Mouse (Mus musculus): ENCODE results near the gene Acvrl1. TPM values are rescaled to one million over a fixed set of nuclear protein-coding genes. Genes with fewer than 3 reads are reported as not detected.

Acvrl1 gene
- polyA plus RNA-seq, 1 experiment from 2014 or later, result 5.5 TPM

DNA sequence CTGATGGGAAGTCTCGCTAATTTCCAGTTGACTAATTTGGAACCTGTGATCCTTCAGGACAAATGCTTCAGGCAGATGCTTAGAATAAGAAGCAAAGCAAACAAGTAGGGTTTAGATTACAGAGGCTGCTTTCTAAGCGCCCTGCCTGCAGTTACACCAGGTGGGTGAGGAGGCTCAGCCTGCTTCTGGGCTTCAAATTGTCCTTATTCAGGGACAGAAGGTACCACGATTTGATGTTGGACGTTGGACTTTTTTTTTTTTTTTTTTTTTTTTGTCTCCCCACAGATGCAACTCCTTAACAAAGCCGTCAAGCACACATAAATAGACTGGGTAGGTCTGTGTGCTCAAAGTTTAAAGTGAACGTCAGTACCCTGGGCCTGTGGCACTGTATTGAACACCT is 20.3 kb downstream of the Acvrl1 start:
- Histone ChIP-seq H3K27me3 (ENCODE audit: control insufficient read depth, insufficient read depth, low read length) (no peaks in the 10 kb centered on the region), H3K9ac (ENCODE audit: low read depth, low read length) (no peak overlapping the region), H3K4me3 (ENCODE audit: low read depth, low read length) (no peak overlapping the region), H3K9me3 (ENCODE audit: control insufficient read depth, low read length) (no peaks in the 10 kb centered on the region), H3K36me3 (ENCODE audit: control insufficient read depth, insufficient read depth, low read length) (no peaks in the 10 kb centered on the region), H3K4me2 (replicated peaks; ENCODE audit: low read depth, low read length) (no peak overlapping the region), H3K27ac (ENCODE audit: low read depth, low read length) (no peak overlapping the region), H3K4me1 (replicated peaks; ENCODE audit: control insufficient read depth, insufficient read depth, low read length) (0 out of 2 replicates have a peak, but pooled peaks cover 3% of the 10 kb centered on the region)
- ATAC-seq (ENCODE audit: low FRiP score) (no peak), DNase-seq (ENCODE audit: low spot score) (no peak)
- WGBS, result 75% methylated on average over 6 of the region's 6 CpGs

DNA sequence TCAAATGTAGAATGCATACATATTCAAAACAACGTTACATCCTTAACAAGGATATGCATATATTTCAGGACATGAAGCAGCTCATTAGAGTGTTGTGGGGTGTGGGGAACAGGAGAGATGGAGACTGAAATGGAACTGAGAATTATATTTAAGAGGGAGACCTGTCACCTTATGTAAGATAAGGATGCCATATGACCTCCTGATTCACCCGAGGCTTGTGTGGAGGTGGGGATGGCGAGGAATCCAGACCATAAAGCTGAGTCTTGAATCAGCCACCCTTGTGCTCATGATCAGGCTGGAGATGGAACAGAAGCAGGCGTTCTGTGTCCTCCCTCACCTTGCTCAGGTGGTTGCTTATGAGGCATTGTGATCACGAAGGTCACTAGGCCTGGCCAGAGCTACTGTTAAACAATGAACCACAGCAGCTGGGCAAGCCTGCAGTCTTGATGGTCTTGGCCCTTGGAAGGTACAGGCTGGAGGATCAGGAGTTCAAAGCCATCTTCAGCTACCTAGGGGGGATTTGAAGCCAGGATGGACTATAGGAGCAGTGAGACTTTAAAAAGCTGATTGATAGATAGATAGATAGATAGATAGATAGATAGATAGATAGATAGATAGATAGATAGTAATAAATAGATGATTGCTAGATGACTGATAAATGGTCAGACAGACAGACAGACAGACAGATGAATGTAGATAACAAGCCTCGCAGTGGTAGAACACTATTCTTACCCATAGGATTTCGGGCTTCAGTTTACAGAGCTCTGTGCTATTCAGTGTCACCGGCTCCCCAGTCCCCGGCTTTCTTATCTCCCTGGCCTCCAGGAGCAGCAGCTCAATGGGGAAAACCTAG is 23.3 kb downstream of the Acvrl1 start:
- Histone ChIP-seq H3K36me3 (ENCODE audit: control insufficient read depth, insufficient read depth, low read length) (no peaks in the 10 kb centered on the region), H3K9ac (ENCODE audit: low read depth, low read length) (no peak overlapping the region), H3K4me3 (ENCODE audit: low read depth, low read length) (no peak overlapping the region), H3K4me2 (replicated peaks; ENCODE audit: low read depth, low read length) (no peak overlapping the region), H3K4me1 (replicated peaks; ENCODE audit: control insufficient read depth, insufficient read depth, low read length) (no peaks in the 10 kb centered on the region), H3K27ac (ENCODE audit: low read depth, low read length) (no peak overlapping the region), H3K9me3 (ENCODE audit: control insufficient read depth, low read length) (no peaks in the 10 kb centered on the region), H3K27me3 (ENCODE audit: control insufficient read depth, insufficient read depth, low read length) (no peaks in the 10 kb centered on the region)
- DNase-seq (ENCODE audit: low spot score) (no peak), ATAC-seq (ENCODE audit: low FRiP score) (no peak)
- 78% methylated on average over 9 of the region's 9 CpGs for WGBS

DNA sequence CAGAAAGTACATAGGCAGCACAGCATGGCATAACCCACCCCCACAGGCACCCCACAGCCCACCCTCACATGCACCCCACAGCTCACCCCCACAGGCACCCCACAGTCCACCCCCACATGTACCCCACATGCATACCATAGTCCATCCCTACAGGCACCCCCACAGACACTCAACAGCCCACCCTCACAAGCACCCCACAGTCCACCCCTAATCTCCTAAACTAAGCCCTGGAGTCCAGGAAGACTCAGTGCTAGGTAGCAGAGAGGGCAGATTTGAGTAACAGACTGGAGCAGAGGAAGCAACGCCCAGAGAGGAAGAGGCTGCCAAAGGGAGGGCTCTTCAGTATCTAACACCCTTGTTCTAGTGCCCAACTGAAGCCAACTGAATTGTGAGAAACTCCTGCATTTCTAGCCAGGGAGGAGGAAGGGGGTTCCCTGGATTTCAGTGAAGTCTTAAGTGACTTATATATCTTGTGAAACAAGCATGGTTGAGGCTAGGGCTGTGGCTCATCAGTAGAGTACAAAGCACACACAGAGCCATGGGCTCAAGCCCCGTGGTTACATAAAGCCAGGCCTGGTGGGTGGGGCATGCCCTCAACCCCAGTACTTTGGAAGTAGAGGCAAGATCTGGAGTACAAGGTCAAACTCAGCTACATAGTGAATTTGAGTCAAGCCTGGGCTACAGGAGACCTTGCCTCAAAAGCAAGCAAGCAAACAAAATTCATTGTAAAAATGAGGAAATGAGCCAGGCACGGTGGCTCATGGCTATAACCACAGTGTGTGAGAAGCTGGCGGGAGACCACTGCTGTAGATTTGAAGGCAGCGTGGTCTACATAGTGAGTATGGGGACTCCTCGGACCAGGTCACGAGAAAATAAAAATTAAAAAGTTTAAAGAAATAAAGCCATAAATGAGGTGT is 26.6 kb downstream of the Acvrl1 start:
- Histone ChIP-seq H3K27me3 (ENCODE audit: control insufficient read depth, insufficient read depth, low read length) (no peaks in the 10 kb centered on the region), H3K27ac (ENCODE audit: low read depth, low read length) (no peak overlapping the region), H3K9me3 (ENCODE audit: control insufficient read depth, low read length) (no peaks in the 10 kb centered on the region), H3K36me3 (ENCODE audit: control insufficient read depth, insufficient read depth, low read length) (no peaks in the 10 kb centered on the region), H3K9ac (ENCODE audit: low read depth, low read length) (no peak overlapping the region), H3K4me1 (replicated peaks; ENCODE audit: control insufficient read depth, insufficient read depth, low read length) (no peaks in the 10 kb centered on the region), H3K4me3 (ENCODE audit: low read depth, low read length) (no peak overlapping the region), H3K4me2 (replicated peaks; ENCODE audit: low read depth, low read length) (no peak overlapping the region)
- 81% methylated on average over 7 of the region's 7 CpGs for WGBS
- ATAC-seq (ENCODE audit: low FRiP score) (no peak), DNase-seq (ENCODE audit: low spot score) (no peak)

DNA sequence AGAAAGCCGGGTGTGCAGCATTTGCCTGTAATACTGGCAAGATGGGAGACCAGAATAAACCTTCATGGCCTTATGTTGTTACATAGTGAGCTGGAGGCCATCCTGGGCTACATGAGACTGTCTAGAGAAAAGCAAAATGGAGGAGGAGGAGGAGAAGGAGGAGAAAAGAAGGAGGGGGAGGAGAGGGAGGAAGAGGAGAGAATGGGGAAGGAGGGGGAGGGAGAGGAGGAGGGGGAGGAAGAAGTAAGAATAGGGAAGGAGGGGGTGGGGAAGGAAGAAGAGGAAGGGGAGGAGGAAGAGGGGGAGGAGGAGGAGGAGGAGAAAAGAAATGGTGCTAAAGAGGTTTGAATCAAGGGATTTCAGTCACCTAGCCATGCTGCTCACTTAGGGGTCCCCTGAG is 31.8 kb downstream of the Acvrl1 start:
- H3K4me2 ChIP-seq (replicated peaks; ENCODE audit: low read depth, low read length), result no peak overlapping the region
- 38% methylated on average over 1 of the region's 1 CpGs for WGBS
- no peaks in the 10 kb centered on the region for H3K36me3 ChIP-seq (ENCODE audit: control insufficient read depth, insufficient read depth, low read length)
- H3K4me3 ChIP-seq (ENCODE audit: low read depth, low read length), result no peak overlapping the region
- DNase-seq (ENCODE audit: low spot score), result no peak
- no peaks in the 10 kb centered on the region for H3K9me3 ChIP-seq (ENCODE audit: control insufficient read depth, low read length)
- H3K27me3 ChIP-seq (ENCODE audit: control insufficient read depth, insufficient read depth, low read length), result no peaks in the 10 kb centered on the region
- H3K4me1 ChIP-seq (replicated peaks; ENCODE audit: control insufficient read depth, insufficient read depth, low read length), result peaks cover 3% of the 10 kb centered on the region; the same call in 1 of the 2 replicates
- no peak overlapping the region for H3K9ac ChIP-seq (ENCODE audit: low read depth, low read length)
- no peak overlapping the region for H3K27ac ChIP-seq (ENCODE audit: low read depth, low read length)
- no peak for ATAC-seq (ENCODE audit: low FRiP score)

DNA sequence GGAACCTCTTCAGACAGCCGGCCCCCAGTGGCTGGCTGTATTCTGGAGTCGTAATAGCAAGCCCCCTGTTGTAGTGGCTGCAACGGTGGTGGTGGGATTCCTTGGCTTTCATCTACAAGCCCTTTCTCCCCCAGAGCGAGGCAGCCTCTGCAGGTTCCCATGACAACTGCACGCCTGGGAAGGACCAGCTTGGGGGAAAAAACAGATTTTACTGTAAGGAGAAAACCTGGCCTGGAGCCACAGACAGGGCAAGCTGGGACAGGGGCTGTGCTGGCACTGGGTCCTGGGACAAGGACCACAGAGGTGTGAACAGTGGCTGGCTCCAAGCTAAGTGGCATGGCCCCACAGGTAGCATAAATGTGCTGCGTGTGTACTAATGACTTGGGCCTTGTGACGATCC is 32.3 kb downstream of the Acvrl1 start:
- Histone ChIP-seq H3K4me2 (replicated peaks; ENCODE audit: low read depth, low read length) (no peak overlapping the region), H3K36me3 (ENCODE audit: control insufficient read depth, insufficient read depth, low read length) (no peaks in the 10 kb centered on the region), H3K9ac (ENCODE audit: low read depth, low read length) (no peak overlapping the region), H3K9me3 (ENCODE audit: control insufficient read depth, low read length) (no peaks in the 10 kb centered on the region), H3K27me3 (ENCODE audit: control insufficient read depth, insufficient read depth, low read length) (no peaks in the 10 kb centered on the region), H3K27ac (ENCODE audit: low read depth, low read length) (no peak overlapping the region), H3K4me1 (replicated peaks; ENCODE audit: control insufficient read depth, insufficient read depth, low read length) (peaks cover 3% of the 10 kb centered on the region; the same call in 1 of the 2 replicates), H3K4me3 (ENCODE audit: low read depth, low read length) (no peak overlapping the region)
- ATAC-seq (ENCODE audit: low FRiP score) (peak; percentile 51), DNase-seq (ENCODE audit: low spot score) (peak; percentile 58)
- WGBS, result 22% methylated on average over 7 of the region's 7 CpGs

DNA sequence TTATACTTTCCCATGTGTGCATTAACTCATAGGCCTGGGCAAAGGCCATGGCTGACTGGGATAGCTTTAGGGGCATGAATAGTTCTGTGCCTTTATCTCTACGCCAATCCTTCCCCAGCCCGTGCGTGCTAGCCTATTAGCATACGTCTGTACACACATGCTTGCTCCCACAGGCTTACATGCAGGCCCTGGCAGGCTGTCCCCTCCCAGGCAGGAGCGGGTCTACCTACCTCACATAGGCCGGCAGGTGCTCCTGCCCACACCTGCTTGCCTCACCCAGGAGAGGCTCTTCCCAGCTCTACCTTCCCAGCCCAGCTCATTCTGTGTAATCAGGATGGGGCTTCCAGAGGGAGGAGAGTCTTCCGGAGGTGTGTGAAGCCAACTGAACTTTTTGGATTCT is 33.2 kb downstream of the Acvrl1 start:
- ATAC-seq (ENCODE audit: low FRiP score), result no peak
- no peaks in the 10 kb centered on the region for H3K36me3 ChIP-seq (ENCODE audit: control insufficient read depth, insufficient read depth, low read length)
- H3K9me3 ChIP-seq (ENCODE audit: control insufficient read depth, low read length), result no peaks in the 10 kb centered on the region
- H3K27me3 ChIP-seq (ENCODE audit: control insufficient read depth, insufficient read depth, low read length), result no peaks in the 10 kb centered on the region
- DNase-seq (ENCODE audit: low spot score), result no peak
- no peak overlapping the region for H3K9ac ChIP-seq (ENCODE audit: low read depth, low read length)
- 87% methylated on average over 7 of the region's 7 CpGs for WGBS
- H3K4me2 ChIP-seq (replicated peaks; ENCODE audit: low read depth, low read length), result no peak overlapping the region
- no peak overlapping the region for H3K27ac ChIP-seq (ENCODE audit: low read depth, low read length)
- H3K4me1 ChIP-seq (replicated peaks; ENCODE audit: control insufficient read depth, insufficient read depth, low read length), result peaks cover 3% of the 10 kb centered on the region; the same call in 1 of the 2 replicates
- H3K4me3 ChIP-seq (ENCODE audit: low read depth, low read length), result no peak overlapping the region

DNA sequence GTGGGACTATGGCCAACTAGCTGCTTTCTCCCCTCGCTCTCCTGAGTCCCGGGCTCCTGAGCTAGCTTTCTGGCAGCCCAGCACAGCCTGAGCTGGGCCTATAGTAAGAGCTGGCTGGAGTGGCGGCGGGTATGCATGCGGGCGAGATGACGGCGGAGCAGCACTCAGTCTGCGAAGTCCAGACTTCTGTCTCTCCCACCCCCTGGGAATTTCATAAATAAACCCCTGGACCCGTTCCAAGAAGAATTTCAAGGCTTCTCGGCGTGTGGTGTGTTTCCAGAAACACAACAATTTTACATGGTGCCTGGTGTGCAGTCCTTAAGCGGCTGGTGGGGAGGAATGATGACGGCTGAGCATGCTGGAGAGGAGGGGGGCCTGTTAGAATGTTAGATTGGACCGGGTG is 34.7 kb downstream of the Acvrl1 start:
- Histone ChIP-seq H3K9me3 (ENCODE audit: control insufficient read depth, low read length) (no peaks in the 10 kb centered on the region), H3K4me3 (ENCODE audit: low read depth, low read length) (no peak overlapping the region), H3K36me3 (ENCODE audit: control insufficient read depth, insufficient read depth, low read length) (no peaks in the 10 kb centered on the region), H3K9ac (ENCODE audit: low read depth, low read length) (no peak overlapping the region), H3K4me2 (replicated peaks; ENCODE audit: low read depth, low read length) (no peak overlapping the region), H3K27me3 (ENCODE audit: control insufficient read depth, insufficient read depth, low read length) (no peaks in the 10 kb centered on the region), H3K27ac (ENCODE audit: low read depth, low read length) (no peak overlapping the region), H3K4me1 (replicated peaks; ENCODE audit: control insufficient read depth, insufficient read depth, low read length) (peaks cover 3% of the 10 kb centered on the region; the same call in 1 of the 2 replicates)
- peak; percentile 16 for DNase-seq (ENCODE audit: low spot score)
- no peak for ATAC-seq (ENCODE audit: low FRiP score)
- 54% methylated on average over 15 of the region's 15 CpGs for WGBS

DNA sequence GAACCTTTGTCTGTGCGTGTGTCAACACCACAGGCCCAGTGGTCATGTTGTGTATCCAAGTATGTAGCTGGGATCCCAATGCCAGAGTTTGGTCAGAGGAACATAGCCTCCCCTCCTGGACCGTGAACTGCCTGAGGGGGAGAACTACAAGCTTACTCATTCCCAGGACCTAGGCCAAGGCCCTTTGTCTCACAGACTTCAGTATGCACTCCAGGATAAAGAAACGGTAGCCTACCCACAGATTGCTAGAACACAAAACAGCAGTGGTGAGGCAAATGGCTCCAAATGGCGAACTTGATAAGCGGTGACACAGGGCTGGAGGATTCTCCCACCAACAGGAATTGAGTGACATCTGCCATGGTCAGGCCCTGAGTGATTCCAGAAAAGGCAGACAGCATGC is 35.5 kb downstream of the Acvrl1 start:
- H3K4me2 ChIP-seq (replicated peaks; ENCODE audit: low read depth, low read length), result no peak overlapping the region
- H3K9me3 ChIP-seq (ENCODE audit: control insufficient read depth, low read length), result no peaks in the 10 kb centered on the region
- peaks cover 3% of the 10 kb centered on the region; the same call in 1 of the 2 replicates for H3K4me1 ChIP-seq (replicated peaks; ENCODE audit: control insufficient read depth, insufficient read depth, low read length)
- DNase-seq (ENCODE audit: low spot score) (no peak), ATAC-seq (ENCODE audit: low FRiP score) (no peak)
- no peaks in the 10 kb centered on the region for H3K36me3 ChIP-seq (ENCODE audit: control insufficient read depth, insufficient read depth, low read length)
- H3K27ac ChIP-seq (ENCODE audit: low read depth, low read length), result no peak overlapping the region
- no peaks in the 10 kb centered on the region for H3K27me3 ChIP-seq (ENCODE audit: control insufficient read depth, insufficient read depth, low read length)
- no peak overlapping the region for H3K9ac ChIP-seq (ENCODE audit: low read depth, low read length)
- WGBS, result 64% methylated on average over 5 of the region's 5 CpGs
- H3K4me3 ChIP-seq (ENCODE audit: low read depth, low read length), result no peak overlapping the region
